Mouse (Mus musculus) bone marrow macrophage, adult 2 months (primary cell): Measurements from ENCODE around the gene Hist2h3b.
"Not testable (repeated sequence)": the region's sequence is repeated elsewhere in the genome, so short reads cannot be mapped to it uniquely, and the experiment has no call there.

Experiments used
- CTCF ChIP-seq: IDR thresholded peaks from 2 replicates; pipeline ENCODE4 v1.5.1; 2012; ENCODE audit warnings: low read depth, mild to moderate bottlenecking, low read length, moderate library complexity
- POLR2A ChIP-seq: IDR thresholded peaks from 2 replicates; pipeline ENCODE4 v1.6.1; 2012; ENCODE audit warnings: mild to moderate bottlenecking, low read depth, low read length, borderline replicate concordance

DNA sequence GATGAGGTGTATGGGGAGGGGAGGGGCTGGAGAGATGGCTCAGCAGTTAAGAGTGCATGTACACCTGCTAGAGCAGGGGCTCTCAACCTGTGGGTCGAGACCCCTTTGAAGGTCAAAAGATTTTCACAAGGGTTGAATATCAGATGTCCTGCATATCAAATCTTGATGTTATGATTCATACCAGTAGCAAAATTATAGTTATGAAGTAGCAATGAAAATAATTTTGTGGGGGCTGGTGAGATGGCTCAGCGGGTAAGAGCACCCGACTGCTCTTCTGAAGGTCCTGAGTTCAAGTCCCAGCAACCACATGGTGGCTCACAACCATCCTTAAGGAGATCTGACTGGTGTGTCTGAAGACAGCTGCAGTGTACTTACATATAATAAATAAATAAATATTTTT, 22.3 kb downstream of the Hist2h3b start:
- not testable (repeated sequence) for TF ChIP-seq POLR2A, CTCF
